Mouse (Mus musculus): ENCODE measurements around the gene Ccdc184.

GRCm38 (mm10) chr15:98135671-98136070, 31.3 kb upstream of the Ccdc184 start:
- no peak for TF ChIP-seq CTCF (IDR thresholded peaks at IDR 0.05; ENCODE audit: borderline replicate concordance, insufficient read depth, low read length)
- no peak for TF ChIP-seq POLR2A (IDR thresholded peaks at IDR 0.05; ENCODE audit: low read depth, low read length)
